Mouse (Mus musculus) embryonic facial prominence, embryonic 10.5 days (tissue): ENCODE results near the gene Gba. TPM values are rescaled to one million over a fixed set of nuclear protein-coding genes. Genes with fewer than 3 reads are reported as not detected.

Experiments
- DNase-seq: peaks from one replicate; pipeline ENCODE4 v3.0.0-alpha.2; 2017; ENCODE audit warnings: low spot score
- H3K27ac ChIP-seq: fragments of 300-500 bp; sonication (generic); replicated peaks from 2 replicates; pipeline ENCODE4 v1.5.1; 2016; ENCODE audit warnings: mild to moderate bottlenecking
- H3K27me3 ChIP-seq: fragments of 300-500 bp; sonication (generic); replicated peaks from 2 replicates; pipeline ENCODE4 v1.6.1; 2016; ENCODE audit warnings: low read depth, mild to moderate bottlenecking; ENCODE audit not compliant: poor library complexity, severe bottlenecking
- H3K36me3 ChIP-seq: fragments of 300-500 bp; sonication (generic); replicated peaks from 2 replicates; pipeline ENCODE4 v1.6.1; 2016; ENCODE audit warnings: mild to moderate bottlenecking, moderate library complexity
- H3K4me1 ChIP-seq: fragments of 300-500 bp; sonication (generic); 2 replicates; pipeline ENCODE4 v1.6.1; 2016
- H3K4me3 ChIP-seq: fragments of 300-500 bp; sonication (generic); 2 replicates; pipeline ENCODE4 v1.5.1; 2016; ENCODE audit warnings: mild to moderate bottlenecking, moderate library complexity
- H3K9me3 ChIP-seq: fragments of 300-500 bp; sonication (generic); 2 replicates; pipeline ENCODE4 v1.6.1; 2016; ENCODE audit warnings: mild to moderate bottlenecking
- WGBS: fragments of 180-500 bp; shearing (Covaris S2); methylation state at CpG from one replicate; pipeline ENCODE4 v1.1.7; 2016; 5-methylcytosine and 5-hydroxymethylcytosine counted together
- polyA plus RNA-seq: library from polyadenylated mRNA; unstranded; fragments of >200 nt; fragmentation: Nextera tagmentation; extraction: Ambion mirVana; gene quantifications from 2 replicates; pipeline ENCODE4 v1.2.1, GENCODE M21; 2016

Gene Gba
- polyA plus RNA-seq, 1 experiment from 2014 or later: 33.9 TPM

GRCm38 (mm10) chr3:89236516-89236915 lies 33.8 kb downstream of the Gba start:
- 91% methylated on average over 10 of the region's 10 CpGs for WGBS
- Histone ChIP-seq H3K27me3 (peaks cover 29% of the 10 kb centered on the region), H3K27ac (no peak overlapping the region), H3K36me3 (peaks cover 40% of the 10 kb centered on the region), H3K4me1 (peaks cover 21% of the 10 kb centered on the region), H3K4me3 (no peak overlapping the region), H3K9me3 (no peaks in the 10 kb centered on the region)
- no peak for DNase-seq

- no peak for DNase-seq
- no peaks in the 10 kb centered on the region for H3K9me3 ChIP-seq
- H3K27me3 ChIP-seq: peaks cover 20% of the 10 kb centered on the region
- H3K4me1 ChIP-seq: peaks cover 11% of the 10 kb centered on the region
- H3K4me3 ChIP-seq: no peak overlapping the region
- 91% methylated on average over 21 of the region's 21 CpGs for WGBS
- H3K36me3 ChIP-seq: peaks cover 45% of the 10 kb centered on the region
- no peak overlapping the region for H3K27ac ChIP-seq
These were observed 35.0 kb downstream of the Gba start for GRCm38 (mm10) chr3:89237682-89238081.

GRCm38 (mm10) chr3:89238494-89238893 lies 35.8 kb downstream of the Gba start:
- Histone ChIP-seq H3K27ac (0 out of 2 replicates have a peak overlapping the region, but pooled peaks have one; percentile 10), H3K9me3 (no peaks in the 10 kb centered on the region), H3K36me3 (peaks cover 45% of the 10 kb centered on the region), H3K4me1 (peaks cover 10% of the 10 kb centered on the region), H3K27me3 (peaks cover 20% of the 10 kb centered on the region), H3K4me3 (no peak overlapping the region)
- WGBS: 80% methylated on average over 12 of the region's 12 CpGs
- no peak for DNase-seq

GRCm38 (mm10) chr3:89242331-89242895 lies 39.7 kb downstream of the Gba start:
- peaks cover 25% of the 10 kb centered on the region for H3K36me3 ChIP-seq
- no peak overlapping the region for H3K4me3 ChIP-seq
- H3K27me3 ChIP-seq: peaks cover 30% of the 10 kb centered on the region
- no peak overlapping the region for H3K27ac ChIP-seq
- DNase-seq: peak; percentile 51
- 76% methylated on average over 9 of the region's 9 CpGs for WGBS
- no peaks in the 10 kb centered on the region for H3K9me3 ChIP-seq
- H3K4me1 ChIP-seq: peaks cover 44% of the 10 kb centered on the region

GRCm38 (mm10) chr3:89243609-89244008 lies 40.9 kb downstream of the Gba start:
- WGBS: 7% methylated on average over 14 of the region's 14 CpGs
- DNase-seq: peak; percentile 76
- Histone ChIP-seq H3K27ac (peak overlapping the region; percentile 48; the same call in 1 of the 2 replicates), H3K9me3 (no peaks in the 10 kb centered on the region), H3K27me3 (peaks cover 30% of the 10 kb centered on the region), H3K4me3 (peak overlapping the region; percentile 68), H3K4me1 (peaks cover 45% of the 10 kb centered on the region), H3K36me3 (peaks cover 25% of the 10 kb centered on the region)

- DNase-seq: peak; percentile 49
- peaks cover 30% of the 10 kb centered on the region for H3K27me3 ChIP-seq
- H3K27ac ChIP-seq: peak overlapping the region; percentile 88
- H3K36me3 ChIP-seq: peaks cover 25% of the 10 kb centered on the region
- peaks cover 44% of the 10 kb centered on the region for H3K4me1 ChIP-seq
- H3K4me3 ChIP-seq: peak overlapping the region; percentile 68
- H3K9me3 ChIP-seq: no peaks in the 10 kb centered on the region
- 12% methylated on average over 25 of the region's 25 CpGs for WGBS
These were observed 41.6 kb downstream of the Gba start for GRCm38 (mm10) chr3:89244158-89244981.

- DNase-seq: peak; percentile 68
- Histone ChIP-seq H3K36me3 (peaks cover 29% of the 10 kb centered on the region), H3K27ac (peak overlapping the region; percentile 88), H3K27me3 (peaks cover 30% of the 10 kb centered on the region), H3K9me3 (no peaks in the 10 kb centered on the region), H3K4me3 (peak overlapping the region; percentile 68), H3K4me1 (peaks cover 51% of the 10 kb centered on the region)
- WGBS: 2% methylated on average over 25 of the region's 26 CpGs
These were observed 42.4 kb downstream of the Gba start for GRCm38 (mm10) chr3:89244982-89245687.

- Histone ChIP-seq H3K9me3 (no peaks in the 10 kb centered on the region), H3K27ac (peak within 1 kb of the TSS; percentile 88), H3K27me3 (peaks cover 30% of the 10 kb centered on the region), H3K4me1 (peaks cover 57% of the 10 kb centered on the region), H3K4me3 (peak within 1 kb of the TSS; percentile 68), H3K36me3 (peaks cover 29% of the 10 kb centered on the region)
- peak; percentile 56 for DNase-seq
- WGBS: 3% methylated on average over 20 of the region's 20 CpGs
These were observed 43.0 kb downstream of the Gba start, which contains the start of gene Krtcap2 for GRCm38 (mm10) chr3:89245688-89246171. TSS of gene Krtcap2 (plus strand) at chr3:89245966.

- Histone ChIP-seq H3K9me3 (no peaks in the 10 kb centered on the region), H3K4me1 (peaks cover 65% of the 10 kb centered on the region), H3K27me3 (peaks cover 30% of the 10 kb centered on the region), H3K4me3 (peak within 1 kb of the TSS; percentile 68), H3K36me3 (peaks cover 29% of the 10 kb centered on the region), H3K27ac (peak within 1 kb of the TSS; percentile 88)
- DNase-seq: peak; percentile 91
- under 1% methylated on average over 42 of the region's 42 CpGs for WGBS
These were observed 43.8 kb downstream of the Gba start, which contains the start of gene Trim46 for GRCm38 (mm10) chr3:89246261-89247100. TSS of gene Trim46 (minus strand) at chr3:89246309.

- peaks cover 36% of the 10 kb centered on the region for H3K27me3 ChIP-seq
- H3K36me3 ChIP-seq: peaks cover 25% of the 10 kb centered on the region
- no peaks in the 10 kb centered on the region for H3K9me3 ChIP-seq
- no peak overlapping the region for H3K27ac ChIP-seq
- no peak for DNase-seq
- 92% methylated on average over 4 of the region's 4 CpGs for WGBS
- peak overlapping the region; percentile 68 for H3K4me3 ChIP-seq
- H3K4me1 ChIP-seq: peaks cover 75% of the 10 kb centered on the region
These were observed 44.7 kb downstream of the Gba start for GRCm38 (mm10) chr3:89247466-89247865.

- peaks cover 19% of the 10 kb centered on the region for H3K27me3 ChIP-seq
- H3K36me3 ChIP-seq: peaks cover 25% of the 10 kb centered on the region
- H3K4me1 ChIP-seq: peaks cover 49% of the 10 kb centered on the region
- H3K27ac ChIP-seq: no peak overlapping the region; the same call in 1 of the 2 replicates
- no peak overlapping the region for H3K4me3 ChIP-seq
- WGBS: 18% methylated on average over 7 of the region's 7 CpGs
- DNase-seq: peak; percentile 64
- no peaks in the 10 kb centered on the region for H3K9me3 ChIP-seq
These were observed 47.8 kb downstream of the Gba start for GRCm38 (mm10) chr3:89250435-89251040.
